Mouse (Mus musculus): Measurements from ENCODE around the gene Hmgcll1. TPM values are rescaled to one million over a fixed set of nuclear protein-coding genes. Genes with fewer than 3 reads are reported as not detected.
"Not testable (repeated sequence)": the region's sequence is repeated elsewhere in the genome, so short reads cannot be mapped to it uniquely, and the experiment has no call there.

Hmgcll1 gene
- polyA plus RNA-seq, 1 experiment = not detected

DNA sequence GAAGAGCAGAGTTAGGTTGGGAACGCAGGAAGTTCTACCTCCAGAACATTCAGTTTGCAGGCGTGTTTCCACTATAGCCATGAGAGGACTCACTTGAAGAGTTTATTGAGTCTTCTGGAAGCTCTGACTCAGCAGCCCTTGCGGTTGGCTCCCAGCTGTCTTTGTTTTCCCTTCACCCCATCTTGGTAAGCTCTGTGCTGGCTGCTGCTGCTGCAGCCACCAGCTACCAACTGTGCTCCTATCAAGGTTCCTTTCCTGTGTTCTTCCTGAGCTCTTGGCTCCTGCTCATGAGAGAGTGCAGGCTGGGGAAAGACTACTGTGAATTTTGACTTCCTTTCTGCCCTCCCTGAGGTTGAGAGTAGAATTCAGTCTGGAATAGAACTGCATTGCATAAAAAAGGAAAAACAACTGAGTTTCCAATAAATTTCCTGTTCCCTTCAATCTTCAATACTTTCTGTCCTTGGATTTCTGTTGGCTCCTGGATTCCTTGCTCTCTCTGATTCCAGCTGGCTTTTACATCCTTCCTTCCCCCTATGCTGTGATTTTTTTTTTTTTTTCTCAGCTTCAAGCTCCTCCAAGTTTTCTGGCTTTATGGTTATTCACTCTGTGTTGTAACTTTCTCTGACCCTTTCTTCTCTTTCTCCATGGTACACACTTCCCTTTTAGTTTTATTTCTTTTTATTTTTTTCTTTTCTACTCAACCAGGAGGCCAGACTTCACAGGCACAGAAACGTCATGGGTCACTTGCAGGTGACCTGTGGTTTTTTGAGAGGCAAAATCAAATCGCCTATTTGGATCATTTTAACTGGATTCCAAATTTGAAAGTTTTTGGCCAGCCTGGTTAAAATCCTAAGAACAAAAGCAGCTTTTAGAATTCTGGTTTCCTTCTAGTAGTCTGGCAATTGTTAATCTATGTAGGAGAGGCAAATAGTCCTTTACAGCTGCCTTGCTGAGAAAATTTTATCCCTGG, 9.9 kb downstream of the Hmgcll1 start:
- Histone ChIP-seq H3K4me3 (ENCODE audit: insufficient read depth, low read depth, low read length) (no peak overlapping the region), H3K27ac (replicated peaks; ENCODE audit: low read depth, low read length) (peak overlapping the region; percentile 31; the same call in 1 of the 2 replicates), H3K4me1 (ENCODE audit: control insufficient read depth, insufficient read depth, insufficient read length, low read length) (peaks cover 3% of the 10 kb centered on the region; the same call in 1 of the 2 replicates)

DNA sequence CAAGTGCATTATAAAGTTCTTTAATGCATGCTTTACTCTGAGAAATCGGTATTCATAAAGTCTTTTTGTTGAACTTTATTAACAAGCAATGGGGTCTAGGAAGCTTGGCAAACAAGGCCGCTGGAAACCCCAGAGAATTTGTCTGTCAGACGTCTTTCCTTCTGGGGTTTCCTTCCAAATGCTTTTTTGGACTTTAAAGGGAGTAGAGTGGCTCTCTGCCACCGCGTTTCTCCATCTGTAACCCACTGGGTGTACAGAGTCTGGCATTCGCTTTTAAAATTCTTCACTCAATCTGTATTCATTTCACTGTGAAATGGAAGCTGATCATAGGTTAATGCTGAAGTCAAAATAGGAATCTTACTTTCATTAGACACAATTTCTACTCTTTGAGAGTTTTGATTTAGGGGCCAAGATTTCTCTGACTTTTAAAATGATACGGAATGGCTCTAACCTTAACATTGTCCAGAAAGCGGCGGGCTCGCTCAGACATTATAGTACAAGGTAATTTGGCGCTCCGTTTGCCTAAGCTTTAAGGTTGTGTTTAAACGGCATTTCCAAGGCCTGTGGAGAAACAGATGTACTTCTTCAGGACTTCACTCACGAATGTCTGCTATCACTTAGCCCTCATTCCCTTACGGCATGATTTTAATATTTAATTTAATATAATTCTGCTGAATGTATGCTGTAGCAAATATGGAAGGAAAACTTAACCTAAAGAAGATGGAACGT, 15.0 kb downstream of the Hmgcll1 start:
- Histone ChIP-seq H3K27ac (replicated peaks; ENCODE audit: low read depth, low read length) (no peak overlapping the region), H3K4me3 (ENCODE audit: insufficient read depth, low read depth, low read length) (no peak overlapping the region), H3K4me1 (ENCODE audit: control insufficient read depth, insufficient read depth, insufficient read length, low read length) (no peaks in the 10 kb centered on the region)

DNA sequence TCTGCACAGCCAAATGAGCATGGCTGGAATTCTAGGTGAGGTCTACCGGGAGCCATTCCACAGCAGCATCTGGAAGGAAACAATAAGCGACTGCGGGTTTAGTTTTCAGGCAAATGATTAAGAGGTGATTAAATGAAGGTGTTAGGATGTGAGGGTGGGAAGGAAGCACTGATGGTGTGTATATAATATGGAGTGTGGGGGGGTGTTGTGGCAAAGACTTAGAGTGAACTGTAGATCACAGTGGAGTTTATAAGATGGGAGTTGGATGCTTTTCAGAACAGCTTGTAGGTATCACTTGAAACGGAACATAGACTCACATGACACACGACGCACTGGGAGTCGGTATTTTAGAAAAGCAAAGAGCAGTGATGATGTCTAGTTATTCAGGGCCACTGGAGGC, 20.4 kb downstream of the Hmgcll1 start:
- H3K27ac ChIP-seq (replicated peaks; ENCODE audit: low read depth, low read length) = no peak overlapping the region
- no peaks in the 10 kb centered on the region for H3K4me1 ChIP-seq (ENCODE audit: control insufficient read depth, insufficient read depth, insufficient read length, low read length)
- no peak overlapping the region for H3K4me3 ChIP-seq (ENCODE audit: insufficient read depth, low read depth, low read length)

- no peak overlapping the region for H3K27ac ChIP-seq (replicated peaks; ENCODE audit: low read depth, low read length)
- H3K4me1 ChIP-seq (ENCODE audit: control insufficient read depth, insufficient read depth, insufficient read length, low read length) = no peaks in the 10 kb centered on the region
- H3K4me3 ChIP-seq (ENCODE audit: insufficient read depth, low read depth, low read length) = no peak overlapping the region
Measured at GRCm38 (mm10) chr9:76038327-76039103, 23.9 kb downstream of the Hmgcll1 start.

- Histone ChIP-seq H3K27ac (replicated peaks; ENCODE audit: low read depth, low read length) (no peak overlapping the region), H3K4me3 (ENCODE audit: insufficient read depth, low read depth, low read length) (no peak overlapping the region), H3K4me1 (ENCODE audit: control insufficient read depth, insufficient read depth, insufficient read length, low read length) (no peaks in the 10 kb centered on the region)
Measured at GRCm38 (mm10) chr9:76039711-76040110, 25.1 kb downstream of the Hmgcll1 start.

- no peaks in the 10 kb centered on the region for H3K4me1 ChIP-seq (ENCODE audit: control insufficient read depth, insufficient read depth, insufficient read length, low read length)
- H3K4me3 ChIP-seq (ENCODE audit: insufficient read depth, low read depth, low read length) = no peak overlapping the region
- no peak overlapping the region for H3K27ac ChIP-seq (replicated peaks; ENCODE audit: low read depth, low read length)
Measured at GRCm38 (mm10) chr9:76043341-76043740, 28.7 kb downstream of the Hmgcll1 start.

DNA sequence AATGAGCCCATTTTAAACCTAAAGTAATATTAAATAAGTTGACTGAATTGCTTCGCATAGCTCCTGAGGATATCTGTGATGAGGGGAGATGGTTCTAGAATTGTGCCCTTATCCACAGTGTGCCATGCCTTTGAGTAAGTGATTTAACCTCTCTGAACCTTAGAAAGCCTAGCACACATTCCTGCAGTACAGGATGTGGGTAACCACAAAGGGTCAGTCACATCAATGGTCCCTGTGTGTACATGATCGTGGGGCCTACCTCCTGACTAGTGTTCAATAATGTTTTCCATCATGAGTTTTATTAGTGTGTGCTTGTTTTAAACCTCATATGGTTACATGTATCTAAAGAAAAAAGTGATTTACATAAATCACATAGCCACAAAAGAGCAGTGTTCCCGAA, 46.3 kb downstream of the Hmgcll1 start:
- no peaks in the 10 kb centered on the region for H3K4me1 ChIP-seq (ENCODE audit: control insufficient read depth, insufficient read depth, insufficient read length, low read length)
- H3K27ac ChIP-seq (replicated peaks; ENCODE audit: low read depth, low read length) = no peak overlapping the region
- H3K4me3 ChIP-seq (ENCODE audit: insufficient read depth, low read depth, low read length) = no peak overlapping the region

GRCm38 (mm10) chr9:76061492-76061891, 46.8 kb downstream of the Hmgcll1 start:
- Histone ChIP-seq H3K27ac (replicated peaks; ENCODE audit: low read depth, low read length) (no peak overlapping the region), H3K4me3 (ENCODE audit: insufficient read depth, low read depth, low read length) (no peak overlapping the region), H3K4me1 (ENCODE audit: control insufficient read depth, insufficient read depth, insufficient read length, low read length) (no peaks in the 10 kb centered on the region)

DNA sequence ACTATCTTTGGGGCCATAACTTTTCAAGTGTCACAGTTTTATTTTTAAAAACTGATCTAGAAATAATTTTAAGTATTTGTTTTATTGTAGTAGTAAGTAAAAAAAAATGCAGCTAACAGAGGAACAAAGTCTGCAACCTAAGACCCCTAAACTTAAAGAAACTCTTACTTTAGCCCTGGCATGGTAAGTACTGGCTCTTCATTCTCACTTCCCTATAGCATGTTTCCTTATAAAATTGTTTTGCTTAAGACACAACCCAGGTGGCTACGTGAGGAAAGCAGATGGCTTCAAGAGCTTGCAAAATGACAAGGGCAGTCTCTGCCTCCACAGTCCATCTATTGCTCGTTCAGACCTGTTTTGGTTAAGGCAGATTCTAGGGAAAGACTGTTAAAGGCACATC, 49.5 kb downstream of the Hmgcll1 start:
- Histone ChIP-seq H3K4me1 (ENCODE audit: control insufficient read depth, insufficient read depth, insufficient read length, low read length) (no peaks in the 10 kb centered on the region), H3K4me3 (ENCODE audit: insufficient read depth, low read depth, low read length) (no peak overlapping the region), H3K27ac (replicated peaks; ENCODE audit: low read depth, low read length) (no peak overlapping the region)

DNA sequence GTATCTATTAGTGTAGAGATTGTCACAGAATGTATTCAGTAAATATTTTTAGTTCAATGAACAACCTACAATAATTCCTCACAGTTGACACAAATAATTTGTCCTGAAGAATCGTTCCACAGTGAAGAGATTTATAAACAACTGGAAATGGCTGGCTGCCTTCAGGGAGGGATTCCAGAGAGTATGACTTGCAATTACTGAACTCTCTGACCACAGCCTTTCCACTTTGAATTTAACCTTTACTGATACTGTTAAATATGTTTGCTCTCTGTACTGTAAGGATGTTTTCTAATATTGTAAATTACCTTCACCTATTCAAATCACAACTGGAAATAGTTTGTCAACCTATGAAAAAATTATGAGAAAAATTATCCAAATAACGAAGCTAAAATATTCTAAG, 76.9 kb downstream of the Hmgcll1 start:
- H3K27ac ChIP-seq (replicated peaks; ENCODE audit: low read depth, low read length) = no peak overlapping the region
- H3K4me3 ChIP-seq (ENCODE audit: insufficient read depth, low read depth, low read length) = no peak overlapping the region
- no peaks in the 10 kb centered on the region for H3K4me1 ChIP-seq (ENCODE audit: control insufficient read depth, insufficient read depth, insufficient read length, low read length)

DNA sequence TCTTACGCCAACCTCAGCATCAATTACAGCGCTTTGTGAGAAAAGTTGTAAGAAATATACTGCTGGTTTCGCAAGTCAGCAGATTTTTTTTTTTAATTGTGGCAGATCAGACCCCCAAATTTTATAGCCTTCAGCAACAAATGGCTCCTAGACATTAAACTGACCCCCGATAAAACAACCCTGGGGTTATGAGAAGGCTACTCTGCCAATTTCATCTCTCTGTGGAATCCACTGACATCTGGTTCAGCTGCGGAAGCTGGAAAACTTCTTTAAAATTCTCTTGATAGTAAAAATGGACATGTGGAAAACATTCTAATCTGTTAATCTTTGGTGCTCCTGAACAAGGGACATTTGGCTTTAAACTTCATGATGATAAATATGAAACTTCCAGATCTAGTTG, 82.6 kb downstream of the Hmgcll1 start:
- no peak overlapping the region for H3K4me3 ChIP-seq (ENCODE audit: insufficient read depth, low read depth, low read length)
- H3K4me1 ChIP-seq (ENCODE audit: control insufficient read depth, insufficient read depth, insufficient read length, low read length) = no peaks in the 10 kb centered on the region
- H3K27ac ChIP-seq (replicated peaks; ENCODE audit: low read depth, low read length) = 0 out of 2 replicates have a peak overlapping the region, but pooled peaks have one; percentile 17

- no peak overlapping the region for H3K27ac ChIP-seq (replicated peaks; ENCODE audit: low read depth, low read length)
- no peak overlapping the region for H3K4me3 ChIP-seq (ENCODE audit: insufficient read depth, low read depth, low read length)
- no peaks in the 10 kb centered on the region for H3K4me1 ChIP-seq (ENCODE audit: control insufficient read depth, insufficient read depth, insufficient read length, low read length)
Measured at GRCm38 (mm10) chr9:76099981-76100380, 85.3 kb downstream of the Hmgcll1 start.

GRCm38 (mm10) chr9:76104416-76104815, 89.8 kb downstream of the Hmgcll1 start:
- H3K4me3 ChIP-seq (ENCODE audit: insufficient read depth, low read depth, low read length); H3K4me1 ChIP-seq (ENCODE audit: control insufficient read depth, insufficient read depth, insufficient read length, low read length); H3K27ac ChIP-seq (replicated peaks; ENCODE audit: low read depth, low read length): not testable (repeated sequence)

DNA sequence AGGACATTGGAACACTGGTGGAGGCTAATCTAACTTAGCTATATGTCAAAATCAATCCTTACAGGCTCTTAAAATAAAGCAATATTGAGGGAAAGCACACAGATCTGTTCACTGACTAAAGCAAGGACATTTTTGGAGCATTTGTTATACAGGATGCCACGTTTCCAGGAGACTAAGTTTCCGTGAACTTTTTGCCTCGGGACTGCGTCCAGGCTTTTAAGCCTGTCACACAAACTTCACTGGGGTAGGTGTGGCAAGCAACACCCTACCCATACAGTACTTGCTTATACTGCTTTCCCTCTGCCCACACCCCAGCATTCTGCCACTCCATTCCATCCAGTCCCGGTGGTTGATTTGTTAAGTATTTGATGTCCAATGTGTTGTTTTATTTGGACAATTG, 90.2 kb downstream of the Hmgcll1 start:
- H3K4me3 ChIP-seq (ENCODE audit: insufficient read depth, low read depth, low read length) = no peak overlapping the region
- no peak overlapping the region for H3K27ac ChIP-seq (replicated peaks; ENCODE audit: low read depth, low read length)
- H3K4me1 ChIP-seq (ENCODE audit: control insufficient read depth, insufficient read depth, insufficient read length, low read length) = no peaks in the 10 kb centered on the region

DNA sequence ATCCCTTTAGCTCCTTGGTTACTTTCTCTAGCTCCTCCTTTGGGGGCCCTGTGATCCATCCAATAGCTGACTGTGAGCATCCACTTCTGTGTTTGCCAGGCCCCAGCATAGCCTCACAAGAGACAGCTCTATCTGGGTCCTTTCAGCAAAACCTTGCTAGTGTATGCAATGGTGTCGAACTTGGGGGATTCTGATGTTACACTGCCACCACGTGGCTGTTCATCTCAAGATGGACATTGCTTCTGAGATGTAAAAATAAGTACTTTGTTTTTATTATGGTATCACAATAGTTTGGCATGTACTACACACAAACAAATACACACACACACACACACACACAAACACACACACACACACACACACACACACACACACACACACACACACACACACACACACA, 108.2 kb downstream of the Hmgcll1 start:
- not testable (repeated sequence) for H3K4me1 ChIP-seq (ENCODE audit: control insufficient read depth, insufficient read depth, insufficient read length, low read length); H3K4me3 ChIP-seq (ENCODE audit: insufficient read depth, low read depth, low read length); H3K27ac ChIP-seq (replicated peaks; ENCODE audit: low read depth, low read length)

All from brown adipose tissue, adult 24 weeks (tissue).